Mouse (Mus musculus) erythroid progenitor cell, adult 5-6 weeks (primary cell): Measurements from ENCODE around the gene Fam193b. TPM values are rescaled to one million over a fixed set of nuclear protein-coding genes. Genes with fewer than 3 reads are reported as not detected.
"Not testable (repeated sequence)": the region's sequence is repeated elsewhere in the genome, so short reads cannot be mapped to it uniquely, and the experiment has no call there.

Source experiments
- ATAC-seq: replicated peaks from 2 replicates; pipeline ENCODE4 v1.8.0; 2016; ENCODE audit warnings: moderate number of reproducible peaks, mild to moderate bottlenecking, moderate TSS enrichment, inconsistent platforms; ENCODE audit not compliant: poor library complexity, low FRiP score, severe bottlenecking
- total RNA-seq, 2 experiments: library from RNA; stranded (forward) in 1 of 2; stranded (reverse) in 1 of 2; fragments of 150-400 nt in 1 of 2; fragments of 186-747, 209-891 nt in 1 of 2; gene quantifications; 2 replicates each; pipeline versions ENCODE4 v1.2.3 to v1.2.4; 2015 to 2017; ENCODE audit warnings: low replicate concordance in 2 of 2

Fam193b gene
- total RNA-seq (2015; ENCODE audit: low replicate concordance), result 39.6 and 64.6 TPM in 2 replicates
- total RNA-seq (2017; ENCODE audit: low replicate concordance), result 39.5 and 47.1 TPM in 2 replicates

GRCm38 (mm10) chr13:55571027-55571751 lies at the start of gene Fam193b:
Gene Fam193b (minus strand): TSS chr13:55571120.
- peak; percentile 98 for ATAC-seq

GRCm38 (mm10) chr13:55620275-55620674 lies 49.4 kb upstream of the Fam193b start:
- ATAC-seq, result no peak

- no peak for ATAC-seq
Observed at GRCm38 (mm10) chr13:55619328-55619727, 48.4 kb upstream of the Fam193b start.

GRCm38 (mm10) chr13:55613471-55613870 lies 42.6 kb upstream of the Fam193b start:
- ATAC-seq, result no peak

- ATAC-seq, result no peak
Observed at GRCm38 (mm10) chr13:55611996-55612395, 41.1 kb upstream of the Fam193b start.

GRCm38 (mm10) chr13:55607624-55608006 lies 36.7 kb upstream of the Fam193b start:
- ATAC-seq, result no peak

GRCm38 (mm10) chr13:55606899-55607623 lies 36.1 kb upstream of the Fam193b start:
- no peak for ATAC-seq

- ATAC-seq, result no peak
Observed at GRCm38 (mm10) chr13:55604606-55605005, 33.7 kb upstream of the Fam193b start.

GRCm38 (mm10) chr13:55601611-55602010 lies 30.7 kb upstream of the Fam193b start:
- peak; percentile 57 for ATAC-seq

GRCm38 (mm10) chr13:55600657-55601056 lies 29.7 kb upstream of the Fam193b start:
- ATAC-seq, result no peak

GRCm38 (mm10) chr13:55599566-55600540 lies 28.9 kb upstream of the Fam193b start, which contains the start of gene B4galt7:
Gene B4galt7 (plus strand): TSS chr13:55599896.
- peak; percentile 96 for ATAC-seq

- no peak for ATAC-seq
Observed at GRCm38 (mm10) chr13:55596802-55597201, 25.9 kb upstream of the Fam193b start.

- no peak for ATAC-seq
Observed at GRCm38 (mm10) chr13:55595375-55595774, 24.5 kb upstream of the Fam193b start.

- ATAC-seq, result peak; percentile 48
Observed at GRCm38 (mm10) chr13:55593254-55593747, 22.4 kb upstream of the Fam193b start.

- ATAC-seq, result peak; percentile 100
Observed at GRCm38 (mm10) chr13:55592512-55593253, 21.8 kb upstream of the Fam193b start.

GRCm38 (mm10) chr13:55591961-55592490 lies 21.1 kb upstream of the Fam193b start:
- ATAC-seq, result no peak

GRCm38 (mm10) chr13:55578086-55578485 lies 7.2 kb upstream of the Fam193b start:
- no peak for ATAC-seq

GRCm38 (mm10) chr13:55576872-55577271 lies 6.0 kb upstream of the Fam193b start:
- ATAC-seq, result not testable (repeated sequence)

- ATAC-seq, result no peak
Observed at GRCm38 (mm10) chr13:55575932-55576331, 5.0 kb upstream of the Fam193b start.
